Mouse (Mus musculus) heart, postnatal 25 days (tissue): ENCODE results near the gene Khdc4. TPM values are rescaled to one million over a fixed set of nuclear protein-coding genes. Genes with fewer than 3 reads are reported as not detected.
A peak's percentile ranks its signal among the peaks of the same experiment; 100 is the strongest.
"Not testable (repeated sequence)": the region's sequence is repeated elsewhere in the genome, so short reads cannot be mapped to it uniquely, and the experiment has no call there.

Experiments used
- DNase-seq: peaks from one replicate; pipeline ENCODE4 v3.0.0; 2022; ENCODE audit warnings: low spot score
- intact Hi-C: fragments of 180-260 bp; cut with DNase I; formaldehyde crosslinking; loops from one replicate; pipeline ENCODE4 v1.15.1; 2025
- total RNA-seq, 2 experiments: library from RNA; stranded (reverse); gene quantifications; 2 replicates each; pipeline ENCODE4 v1.2.3; 2021

The Khdc4 gene
- total RNA-seq, 2 experiments from 2014 or later = 27.1 to 28.8 TPM

DNA sequence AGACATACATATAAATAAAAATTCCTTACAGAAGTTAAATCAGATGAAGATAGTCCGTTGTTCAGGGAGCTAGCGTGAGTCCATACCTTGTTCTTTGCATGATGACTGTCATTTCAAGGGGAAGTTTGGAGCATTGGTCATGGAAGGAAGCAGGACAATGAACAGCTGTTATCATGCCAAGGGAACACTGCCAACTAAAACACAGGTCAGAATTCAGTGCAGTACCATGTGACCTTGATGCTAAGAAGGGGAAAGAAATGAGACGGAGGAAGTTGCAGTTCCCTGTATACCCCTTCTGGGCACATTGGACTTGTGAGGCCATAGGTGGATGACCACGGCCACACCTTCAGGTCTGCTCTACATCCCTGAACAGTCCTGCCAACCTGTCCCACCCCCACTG lies 31.0 kb upstream of the Khdc4 start:
- intact Hi-C loops = no loop called here

DNA sequence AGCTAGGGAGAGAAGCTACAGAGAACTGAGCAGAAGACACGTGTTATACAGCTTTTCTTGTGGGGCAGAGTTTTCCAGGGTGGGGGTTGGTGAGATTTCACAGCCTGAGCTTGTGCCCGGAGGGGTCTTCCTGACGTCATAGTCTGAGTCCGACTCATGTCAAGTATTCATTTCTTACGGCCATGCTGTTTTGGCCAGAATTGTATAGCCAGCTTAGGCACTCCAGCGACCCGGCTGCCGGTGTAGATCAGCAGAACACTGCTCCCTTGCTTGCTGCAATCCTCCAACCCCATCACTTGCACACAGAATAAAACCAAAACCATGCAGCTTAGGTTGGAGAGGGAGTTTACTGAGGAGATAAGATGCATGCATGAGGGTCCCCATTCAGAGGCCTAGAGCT lies 30.0 kb upstream of the Khdc4 start:
- no peak for DNase-seq
- intact Hi-C loops = no loop called here

More for the DNA sequence above, 31.0 kb upstream of the Khdc4 start:
- DNase-seq = no peak

DNA sequence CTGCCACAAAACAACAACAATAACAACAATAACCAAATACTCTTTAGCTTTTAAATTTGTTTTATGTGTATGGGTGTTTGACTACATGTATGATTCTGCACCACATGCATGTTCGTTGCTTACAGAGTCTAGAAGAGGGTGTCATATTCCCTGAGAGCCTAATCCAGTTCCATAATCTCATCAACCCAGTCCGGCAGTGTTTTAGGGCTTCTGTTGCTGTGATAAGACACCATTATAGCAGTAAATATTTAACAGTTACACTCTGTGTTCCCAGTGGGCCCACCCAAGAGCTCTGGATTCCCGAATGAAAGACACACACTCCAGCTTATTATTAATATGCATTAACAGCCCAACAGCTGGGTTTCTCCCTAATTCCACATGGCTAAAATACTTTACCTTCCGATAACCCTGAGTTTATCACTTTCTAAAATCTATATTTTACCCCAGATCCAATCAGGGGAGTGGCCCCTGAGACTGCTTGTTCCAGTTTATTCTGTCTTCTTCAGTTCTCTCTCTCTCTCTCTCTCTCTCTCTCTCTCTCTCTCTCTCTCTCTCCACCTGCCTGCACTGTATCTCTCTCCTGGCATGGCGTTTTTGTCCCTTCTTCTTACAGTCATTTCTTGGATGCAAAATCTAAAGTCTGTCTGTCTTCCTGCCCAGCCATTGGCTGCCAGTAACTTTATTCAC lies 27.0 kb upstream of the Khdc4 start:
- no peak for DNase-seq
- intact Hi-C loops = no loop called here

DNA sequence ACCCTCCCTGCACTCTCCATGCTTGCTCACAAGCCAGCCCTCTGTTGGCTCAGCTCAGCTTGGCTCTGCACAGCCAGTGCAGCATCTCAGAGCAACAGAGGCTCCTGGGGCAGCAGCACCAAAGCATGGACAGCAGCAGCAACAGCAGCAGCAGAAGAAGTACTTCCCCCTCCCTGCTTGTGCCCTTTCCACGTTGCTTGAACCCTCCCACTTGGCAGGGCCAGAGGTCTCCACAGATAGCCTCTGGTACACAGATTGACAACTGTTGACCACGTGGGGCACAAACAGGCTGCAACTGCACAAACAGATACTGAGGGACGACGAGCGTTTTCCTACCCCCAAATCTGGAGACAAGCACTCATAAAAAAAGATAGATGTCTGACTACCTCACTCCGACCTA lies 25.8 kb upstream of the Khdc4 start:
- no peak for DNase-seq
- intact Hi-C loops = no loop called here

DNA sequence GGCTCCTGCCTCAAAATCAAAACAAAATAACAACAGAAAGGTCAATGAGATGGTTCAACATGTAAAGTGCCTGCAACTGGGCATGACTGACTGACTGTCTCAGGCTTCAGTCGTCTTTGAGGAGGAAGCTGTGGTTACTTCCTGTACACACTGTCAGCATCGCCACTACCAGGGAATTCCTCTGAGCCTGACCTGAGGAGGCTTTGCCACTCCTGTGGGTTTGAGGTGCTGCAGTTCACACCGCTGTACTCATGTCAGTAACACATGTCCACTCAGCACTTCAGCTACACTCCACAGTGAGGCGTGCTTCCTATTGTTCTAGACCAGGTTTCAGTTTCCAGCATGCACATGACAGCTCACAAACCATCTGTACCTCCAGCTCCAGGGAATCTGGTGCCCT lies 21.5 kb upstream of the Khdc4 start:
- no peak for DNase-seq
- intact Hi-C loops = no loop called here

DNA sequence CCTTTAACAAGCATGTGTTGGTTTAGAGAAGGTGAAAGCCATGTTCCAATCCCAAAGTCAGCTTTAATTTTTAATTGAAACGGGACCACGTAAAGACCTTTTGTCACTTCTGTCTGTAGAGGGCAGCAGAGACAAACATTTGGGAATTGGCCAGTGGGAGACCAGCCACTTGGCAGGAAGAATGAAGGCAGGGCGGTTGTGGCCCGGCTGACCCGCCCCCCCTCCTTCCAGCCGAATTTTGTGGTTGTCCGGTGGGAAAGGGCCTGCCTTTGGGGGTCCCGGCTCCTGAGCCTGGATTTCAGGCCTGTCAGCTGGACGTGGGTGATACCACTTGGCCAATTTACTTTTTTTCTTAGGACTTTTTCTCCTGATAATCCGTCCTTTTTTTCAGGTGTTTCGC lies 8.2 kb upstream of the Khdc4 start:
- intact Hi-C loops = no loop called here
- DNase-seq = peak; percentile 51

DNA sequence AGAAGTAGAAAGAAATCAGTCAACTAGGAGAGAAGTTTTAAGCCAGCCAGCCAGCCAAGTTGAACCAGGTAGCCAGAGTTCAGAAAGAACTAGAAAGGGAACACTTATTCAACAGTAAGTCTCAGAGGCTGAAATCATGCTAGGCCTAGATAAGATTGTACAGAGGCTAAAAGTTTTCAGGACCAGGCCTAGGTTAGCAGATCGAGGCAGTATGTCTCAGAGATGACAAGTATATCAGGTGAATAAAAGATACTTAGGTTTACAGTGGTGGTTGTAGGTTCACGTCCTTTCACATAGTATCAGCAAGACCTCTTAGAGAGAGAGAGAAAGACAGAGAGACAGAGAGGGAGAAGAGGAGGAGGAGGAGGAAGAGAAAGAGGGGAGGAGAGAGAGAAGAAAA lies 1.8 kb upstream of the Khdc4 start:
- DNase-seq = no peak
- intact Hi-C loops = no loop called here

DNA sequence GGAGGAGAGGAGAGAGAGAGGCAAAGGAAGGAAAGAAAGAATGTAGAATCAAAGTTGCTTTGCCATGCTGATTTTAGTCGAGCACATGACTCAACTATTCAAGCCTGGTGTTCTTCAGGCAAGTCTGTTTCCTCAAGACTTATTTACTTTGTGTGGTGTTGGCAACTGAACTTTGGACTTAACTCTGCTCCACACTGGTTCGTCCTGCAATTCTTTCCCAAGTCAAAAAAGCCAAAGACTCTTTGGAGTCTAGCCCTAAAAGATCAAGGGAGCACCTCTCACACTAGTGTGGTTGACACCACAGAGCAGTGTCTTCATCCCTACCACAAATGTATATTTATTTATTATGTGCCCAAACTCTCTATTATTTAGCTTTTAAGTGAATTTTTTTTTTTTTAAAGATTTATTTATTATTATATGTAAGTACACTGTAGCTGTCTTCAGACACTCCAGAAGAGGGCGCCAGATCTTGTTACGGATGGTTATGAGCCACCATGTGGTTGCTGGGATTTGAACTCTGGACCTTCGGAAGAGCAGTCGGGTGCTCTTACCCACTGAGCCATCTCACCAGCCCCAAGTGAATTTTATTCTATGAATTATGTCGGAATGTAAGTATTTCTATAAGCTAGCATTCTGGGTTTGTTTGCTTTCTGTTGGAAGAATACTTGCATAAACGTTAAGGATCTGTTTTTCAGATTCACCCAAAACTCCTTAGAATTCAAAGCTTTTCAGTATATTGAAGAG lies 1.2 kb upstream of the Khdc4 start:
- intact Hi-C loops = no loop called here

DNA sequence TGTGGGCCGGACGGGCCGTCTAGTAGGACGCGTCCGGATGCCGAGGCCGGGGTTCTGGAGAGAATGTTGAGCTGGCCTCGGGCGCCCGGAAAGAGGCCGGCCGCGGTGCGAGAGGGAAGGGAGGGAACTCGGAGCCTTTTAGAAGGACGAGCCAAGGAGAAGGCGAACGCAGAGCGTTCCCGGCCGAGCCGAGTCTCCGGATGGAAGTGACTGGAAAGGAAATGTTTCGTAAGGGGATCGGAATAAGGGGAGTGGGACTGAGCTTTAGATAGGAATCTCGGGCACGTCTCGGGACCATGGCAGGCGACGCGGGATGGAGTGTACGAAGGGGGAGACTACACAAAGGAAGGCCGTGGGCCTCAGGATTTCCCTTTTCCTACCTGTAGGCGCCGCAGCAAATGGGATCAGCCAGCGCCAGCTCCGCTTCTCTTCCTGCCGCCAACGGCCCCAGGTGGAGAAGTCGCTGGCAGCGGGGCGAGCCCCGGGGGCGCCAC lies 402 bp downstream of the Khdc4 start:
- intact Hi-C loops = loop anchor here (2.0 to 5.0 kb wide), 2 partner anchors 33 to 79 kb away; partner anchors contain the start of gene Arhgef2
- DNase-seq = peak; percentile 15

More for the DNA sequence above, 1.2 kb upstream of the Khdc4 start:
- no peak for DNase-seq

DNA sequence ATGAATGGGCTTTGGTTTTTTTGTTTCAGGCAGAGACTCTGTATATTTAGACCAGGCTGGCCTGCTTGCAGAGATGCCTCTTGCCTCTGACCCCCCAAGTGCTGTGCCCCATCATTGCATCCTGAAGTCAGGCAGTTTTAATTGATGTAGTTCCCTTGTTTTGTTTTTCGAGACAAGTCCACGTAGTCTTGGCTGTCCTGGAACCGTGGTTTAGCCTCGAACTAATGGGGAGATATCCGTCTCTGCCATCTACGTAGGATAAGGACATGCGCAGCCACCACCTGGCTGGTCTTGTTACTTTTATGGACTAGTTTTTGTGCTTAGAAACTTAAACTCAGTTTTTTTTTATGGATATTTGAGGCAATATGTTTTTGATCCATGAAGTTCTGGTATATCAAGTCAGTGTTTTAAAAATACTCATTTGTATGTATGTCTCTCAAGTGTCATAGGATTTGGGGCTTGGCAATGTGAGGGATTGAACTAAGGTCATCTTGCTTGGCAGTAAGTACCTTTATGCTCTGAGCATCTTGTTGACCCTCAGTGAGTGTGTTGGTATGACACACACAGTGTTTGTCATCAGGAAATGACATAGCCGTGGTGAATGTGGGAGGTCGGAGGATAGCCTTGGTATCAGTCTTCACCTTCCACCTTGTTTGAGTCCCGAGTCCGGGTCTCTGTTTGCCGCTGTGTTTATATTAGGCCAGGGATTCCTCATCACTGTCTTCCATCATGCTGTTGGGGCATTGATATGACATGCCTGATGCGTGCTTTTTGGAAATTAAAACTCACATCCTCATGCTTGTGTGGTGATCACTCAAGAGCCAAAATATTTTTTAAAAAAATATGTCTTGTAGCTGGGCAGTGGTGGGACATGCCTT lies 1.4 kb downstream of the Khdc4 start:
- intact Hi-C loops = loop anchor here (2.0 to 5.0 kb wide), 2 partner anchors 32 to 80 kb away; partner anchors contain the start of gene Arhgef2

DNA sequence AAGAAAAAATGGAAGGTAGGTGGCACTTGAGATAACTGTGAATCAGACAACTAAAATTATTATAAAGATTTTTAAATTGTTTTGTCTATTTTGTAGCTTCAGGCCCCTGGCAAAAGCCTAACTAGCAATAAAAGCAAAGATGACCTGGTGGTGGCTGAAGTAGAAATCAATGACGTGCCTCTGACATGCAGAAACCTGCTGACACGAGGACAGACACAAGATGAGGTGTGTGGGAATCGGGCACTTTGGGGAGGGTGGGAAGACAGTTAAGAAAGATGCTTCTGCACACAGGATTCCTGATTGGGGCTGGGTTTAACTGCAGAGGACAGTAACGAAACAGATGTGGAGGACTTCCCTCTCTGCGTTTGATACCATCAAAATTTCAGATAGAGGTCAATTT lies 3.5 kb downstream of the Khdc4 start:
- intact Hi-C loops = loop anchor here (5.0 kb wide), 1 partner anchor 82 kb away; the partner anchor contains the start of gene Arhgef2
- no peak for DNase-seq

More for the DNA sequence above, 1.4 kb downstream of the Khdc4 start:
- DNase-seq = no peak

DNA sequence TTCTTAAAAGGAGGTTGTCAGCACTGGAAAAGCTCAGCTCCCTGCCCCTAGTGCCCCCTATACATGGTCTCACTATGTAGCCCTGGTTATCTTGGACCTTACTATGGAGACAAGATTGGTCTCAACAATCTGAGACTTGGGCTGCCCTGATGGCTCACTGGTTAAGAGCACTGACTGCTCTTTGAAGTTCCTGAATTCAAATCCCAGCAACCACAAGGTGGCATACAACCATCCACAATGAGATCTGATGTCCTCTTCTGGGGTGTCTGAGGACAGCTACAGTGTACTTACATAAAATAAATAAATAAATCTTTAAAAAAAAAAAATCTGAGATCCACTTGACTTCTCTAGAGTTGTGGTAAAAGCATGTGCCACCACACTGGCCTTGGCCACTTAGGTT lies 9.9 kb downstream of the Khdc4 start:
- intact Hi-C loops = no loop called here
- no peak for DNase-seq

DNA sequence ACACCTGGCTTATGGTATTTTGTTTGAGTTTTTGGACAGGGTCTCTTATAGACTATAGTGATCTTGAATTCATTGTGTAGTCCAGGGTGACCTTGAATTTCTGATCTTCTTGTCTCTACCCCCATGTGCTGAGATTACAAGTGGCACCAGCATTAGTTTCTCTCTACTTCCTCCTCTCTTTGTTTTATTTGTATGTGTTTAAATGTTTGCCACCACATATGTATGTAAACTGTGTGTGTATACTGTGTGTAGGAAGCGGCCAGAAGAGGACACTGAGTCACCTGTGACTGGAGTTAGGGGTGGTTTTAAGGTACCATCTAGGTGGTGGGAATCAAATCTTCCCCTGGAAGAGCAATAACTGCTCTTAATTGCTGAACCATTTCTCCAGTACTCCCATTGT lies 12.4 kb downstream of the Khdc4 start:
- no peak for DNase-seq
- intact Hi-C loops = no loop called here

DNA sequence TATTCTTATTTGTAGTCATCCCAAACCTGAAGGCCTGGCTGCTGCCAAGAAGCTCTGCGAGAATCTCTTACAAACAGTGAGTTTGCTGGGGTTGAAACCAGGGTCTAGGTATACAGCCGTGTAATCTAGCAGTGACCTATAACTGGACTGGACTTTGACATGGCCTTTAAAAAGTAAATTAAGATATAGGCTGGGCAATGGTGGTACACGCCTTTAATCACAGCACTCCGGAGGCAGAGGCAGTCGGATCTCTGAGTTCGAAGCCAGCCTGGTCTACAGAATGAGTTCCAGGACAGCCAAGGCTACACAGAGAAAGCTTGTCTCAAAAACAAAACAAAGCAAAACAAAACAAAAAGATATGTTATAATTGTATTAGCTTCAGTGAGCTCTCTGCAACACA lies 13.2 kb downstream of the Khdc4 start:
- no peak for DNase-seq
- intact Hi-C loops = no loop called here

DNA sequence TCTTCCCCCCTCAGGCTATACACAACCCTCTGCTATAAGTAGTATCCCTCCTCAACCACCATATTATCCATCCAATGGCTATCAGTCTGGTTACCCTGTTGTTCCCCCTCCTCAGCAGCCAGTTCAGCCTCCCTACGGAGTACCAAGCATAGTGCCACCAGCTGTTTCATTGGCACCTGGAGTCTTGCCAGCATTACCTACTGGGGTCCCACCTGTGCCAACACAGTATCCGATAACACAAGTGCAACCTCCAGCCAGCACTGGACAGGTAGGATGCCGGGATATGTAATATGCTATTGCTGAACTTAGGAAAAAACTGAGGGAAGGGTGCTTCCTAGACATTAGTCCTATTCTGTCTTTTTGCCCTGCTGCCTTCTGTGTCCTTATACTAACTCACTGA lies 14.6 kb downstream of the Khdc4 start:
- intact Hi-C loops = no loop called here
- DNase-seq = no peak

DNA sequence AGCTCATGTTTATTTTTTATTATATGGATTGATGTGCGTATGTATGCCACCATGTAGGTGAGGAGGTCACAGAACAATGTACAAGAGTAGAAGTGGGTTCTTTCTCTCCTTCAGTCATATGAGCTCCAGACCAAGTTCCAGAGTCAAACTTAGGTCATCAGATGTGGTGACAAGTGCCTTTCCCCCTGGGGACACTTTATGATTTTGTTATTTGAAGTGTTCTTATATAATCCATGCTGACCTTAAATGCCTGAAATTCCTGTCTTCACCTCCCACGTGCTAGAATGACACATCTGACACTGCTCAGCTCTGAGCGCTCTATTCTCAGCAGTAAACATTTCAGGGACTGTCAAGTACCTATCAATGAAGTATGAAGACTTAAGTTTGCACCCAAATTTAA lies 15.6 kb downstream of the Khdc4 start:
- intact Hi-C loops = no loop called here
- no peak for DNase-seq

DNA sequence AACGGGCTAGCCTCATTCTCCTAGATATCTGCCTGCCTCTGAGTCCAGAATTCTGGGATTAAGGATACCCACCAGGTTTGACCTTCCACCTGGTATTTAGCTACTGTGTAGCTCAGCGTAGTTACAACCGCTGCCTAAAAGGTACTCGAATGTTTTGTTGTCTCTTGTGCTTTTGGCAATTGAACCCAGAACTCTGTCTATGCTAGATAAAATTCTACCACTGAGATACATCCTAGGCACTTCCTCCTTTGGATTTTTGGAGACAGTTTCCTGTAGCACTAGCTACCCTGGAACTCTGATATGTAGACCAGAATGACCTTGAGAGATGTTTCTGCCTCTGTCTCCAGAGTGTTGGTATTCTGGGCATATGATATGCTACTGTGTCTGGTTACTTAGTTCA lies 28.1 kb downstream of the Khdc4 start:
- no peak for DNase-seq
- intact Hi-C loops = no loop called here

DNA sequence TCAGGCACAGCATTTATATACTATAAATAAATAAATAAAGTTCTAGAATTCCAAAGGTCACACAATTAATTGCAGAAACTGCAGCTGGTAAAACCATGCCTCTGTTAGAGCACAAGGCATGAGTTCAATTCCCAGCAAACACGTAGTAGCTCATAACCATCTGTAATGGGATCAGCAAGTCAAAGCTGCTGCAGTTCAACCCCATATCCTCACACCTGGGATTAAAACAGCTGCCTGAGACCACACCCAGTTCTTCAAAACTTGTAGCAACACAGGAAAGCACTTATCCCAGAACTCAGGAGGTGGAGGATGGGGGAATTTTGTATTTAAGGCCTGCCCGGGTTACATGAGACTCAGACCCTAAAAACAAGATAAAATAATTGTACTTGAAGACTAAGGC lies 29.1 kb downstream of the Khdc4 start:
- intact Hi-C loops = no loop called here
- DNase-seq = no peak

DNA sequence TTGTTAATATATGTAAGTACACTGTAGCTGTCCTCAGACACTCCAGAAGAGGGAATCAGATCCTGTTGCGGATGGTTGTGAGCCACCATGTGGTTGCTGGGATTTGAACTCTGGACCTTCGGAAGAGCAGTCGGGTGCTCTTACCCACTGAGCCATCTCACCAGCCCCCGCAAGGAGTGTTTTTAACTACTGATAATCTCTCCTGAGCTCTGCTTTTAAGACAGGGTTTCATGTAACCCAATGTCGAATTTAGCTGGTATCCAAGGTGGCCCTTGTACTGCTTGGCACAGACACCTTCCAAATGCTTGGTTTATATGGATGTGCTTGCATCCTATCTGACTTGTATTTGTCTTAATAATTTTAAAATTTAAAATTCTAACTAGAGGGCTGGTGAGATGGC lies 30.1 kb downstream of the Khdc4 start:
- DNase-seq, intact Hi-C loops: not testable (repeated sequence)
